Mouse (Mus musculus): ENCODE results near the gene Polg2. TPM values are rescaled to one million over a fixed set of nuclear protein-coding genes. Genes with fewer than 3 reads are reported as not detected.
"Not testable (repeated sequence)": the region's sequence is repeated elsewhere in the genome, so short reads cannot be mapped to it uniquely, and the experiment has no call there.

Gene Polg2
- total RNA-seq, 4 experiments from 2014 or later = 2.3 to 3.5 (median 3.0) TPM

DNA sequence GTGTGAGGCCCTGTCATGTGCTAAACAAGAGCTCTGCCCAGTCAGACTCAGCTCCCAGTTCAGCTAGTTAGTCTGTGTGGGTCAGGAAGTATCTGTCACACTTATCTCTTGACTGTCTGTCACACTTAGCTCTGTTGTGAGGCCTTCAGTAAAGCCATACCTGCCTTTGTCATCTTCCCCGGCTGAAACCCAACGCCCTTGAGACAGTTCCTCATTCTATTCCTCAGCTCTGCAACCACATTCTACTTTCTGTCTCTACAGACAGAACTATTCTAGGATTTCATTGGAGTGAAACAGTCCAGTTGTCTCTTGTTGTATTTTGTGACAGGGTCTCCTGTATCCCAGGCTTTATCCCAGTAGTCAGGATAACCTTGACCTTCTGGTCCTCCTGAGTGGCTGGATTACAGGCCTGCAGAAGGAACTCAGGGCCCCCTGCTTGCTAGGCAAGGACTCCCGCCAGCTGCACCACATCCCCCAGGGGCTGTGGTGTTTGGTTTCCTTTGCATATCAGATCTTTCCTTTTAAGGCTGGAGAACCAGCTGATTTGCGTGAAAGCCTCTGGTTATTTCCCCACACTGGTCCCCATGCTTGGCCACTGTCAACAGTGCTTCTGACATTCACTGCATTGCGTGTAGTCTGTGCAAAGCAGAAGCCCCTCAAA is 17.1 kb downstream of the Polg2 start:
- DNase-seq (ENCODE audit: low spot score in 2 of 2) = no peak

GRCm38 (mm10) chr11:106760511-106760910 is 18.8 kb downstream of the Polg2 start:
- DNase-seq (ENCODE audit: low spot score in 2 of 2) = no peak

GRCm38 (mm10) chr11:106759028-106759427 is 20.3 kb downstream of the Polg2 start:
- no peak for DNase-seq (ENCODE audit: low spot score in 2 of 2)

DNA sequence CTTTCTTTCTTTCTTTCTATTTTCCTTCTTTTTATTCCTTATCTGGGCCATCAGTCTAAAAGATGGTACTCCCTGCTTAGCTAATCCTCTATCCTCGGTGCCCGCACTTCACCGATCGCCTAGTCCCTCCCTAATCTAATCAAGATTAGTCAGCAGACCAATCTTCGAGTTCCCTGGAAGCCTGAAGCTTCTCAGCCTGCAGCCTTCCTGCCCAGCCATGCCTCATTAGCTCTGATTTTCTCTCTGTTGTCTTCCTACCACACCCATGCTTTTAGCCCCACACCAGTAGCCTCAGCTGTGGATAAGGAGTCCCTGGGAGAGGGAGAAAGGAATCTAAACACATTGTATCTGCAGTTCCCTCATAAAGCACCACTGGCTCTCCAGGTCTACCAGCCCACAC is 23.8 kb downstream of the Polg2 start:
- DNase-seq (ENCODE audit: low spot score in 2 of 2) = no peak

DNA sequence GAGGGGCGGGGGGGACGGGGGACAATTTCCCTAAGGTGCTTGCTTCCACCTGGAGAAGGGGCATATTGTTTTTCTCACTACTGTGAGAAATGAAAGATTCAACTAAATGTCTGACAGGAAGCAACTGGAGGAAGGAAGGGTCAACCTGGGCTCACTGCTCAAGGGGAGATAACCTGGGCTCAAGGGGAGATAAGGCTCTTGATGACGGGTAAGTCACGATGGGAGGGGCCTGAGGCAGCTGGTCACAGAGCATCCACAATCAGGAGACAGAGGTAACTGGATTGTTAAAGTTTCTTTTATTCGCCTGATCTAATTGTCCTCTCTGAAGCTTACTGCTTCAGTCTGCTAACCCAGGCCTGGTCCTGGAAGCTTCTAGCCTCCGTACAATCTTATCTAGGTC is 26.0 kb downstream of the Polg2 start:
- no peak for DNase-seq (ENCODE audit: low spot score in 2 of 2)

- no peak for DNase-seq (ENCODE audit: low spot score in 2 of 2)
These were observed 27.2 kb downstream of the Polg2 start for GRCm38 (mm10) chr11:106752103-106752502.

- no peak for DNase-seq (ENCODE audit: low spot score in 2 of 2)
These were observed 28.0 kb downstream of the Polg2 start, which contains the start of gene Milr1 for GRCm38 (mm10) chr11:106751039-106752018. Gene Milr1, plus strand, starts transcription at chr11:106751226.

- DNase-seq (ENCODE audit: low spot score in 2 of 2) = no peak
These were observed 29.1 kb downstream of the Polg2 start, which contains the start of gene Pecam1 for GRCm38 (mm10) chr11:106750121-106750751. Gene Pecam1, minus strand, starts transcription at chr11:106750628.

DNA sequence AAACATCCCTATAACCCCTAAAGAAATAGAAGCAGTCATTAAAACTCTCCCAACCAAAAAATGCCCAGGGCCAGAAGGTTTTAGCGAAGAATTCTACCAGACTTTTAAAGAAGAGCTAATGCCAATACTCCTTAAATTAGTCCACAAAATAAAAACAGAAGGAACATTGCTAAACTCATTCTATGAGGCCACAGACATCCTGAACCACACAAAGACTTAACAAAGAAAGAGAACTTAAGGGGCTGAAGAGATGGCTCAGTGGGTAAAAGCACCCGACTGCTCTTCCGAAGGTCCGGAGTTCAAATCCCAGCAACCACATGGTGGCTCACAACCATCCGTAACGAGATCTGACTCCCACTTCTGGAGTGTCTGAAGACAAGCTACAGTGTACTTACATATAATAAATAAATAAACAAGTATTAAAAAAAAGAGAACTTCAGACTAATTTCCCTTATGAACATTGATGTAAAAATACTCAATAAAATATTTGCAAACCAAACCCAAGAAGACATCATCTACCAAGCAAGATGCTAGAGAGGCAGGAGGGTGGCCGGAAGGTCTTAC is 29.7 kb downstream of the Polg2 start:
- not testable (repeated sequence) for DNase-seq (ENCODE audit: low spot score in 2 of 2)

DNA sequence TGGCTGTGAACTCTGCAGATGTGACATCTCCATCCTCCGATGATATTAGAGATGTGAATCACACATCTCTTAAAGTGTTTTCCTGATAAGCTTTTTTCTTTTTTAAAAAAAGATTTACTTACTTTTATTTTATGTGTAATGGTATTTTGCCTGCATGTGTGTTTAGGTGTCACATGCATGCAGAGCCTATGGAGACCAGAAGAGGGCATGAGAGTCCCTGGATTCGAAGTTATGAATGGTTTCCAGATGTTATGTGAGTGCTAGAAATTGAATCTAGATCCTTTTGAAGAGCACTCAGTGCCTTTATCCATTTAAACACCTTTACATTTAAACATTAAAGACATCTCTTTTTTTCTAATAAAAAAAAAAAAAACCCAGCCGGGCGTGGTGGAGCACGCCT is 34.4 kb downstream of the Polg2 start:
- no peak for DNase-seq (ENCODE audit: low spot score in 2 of 2)

DNA sequence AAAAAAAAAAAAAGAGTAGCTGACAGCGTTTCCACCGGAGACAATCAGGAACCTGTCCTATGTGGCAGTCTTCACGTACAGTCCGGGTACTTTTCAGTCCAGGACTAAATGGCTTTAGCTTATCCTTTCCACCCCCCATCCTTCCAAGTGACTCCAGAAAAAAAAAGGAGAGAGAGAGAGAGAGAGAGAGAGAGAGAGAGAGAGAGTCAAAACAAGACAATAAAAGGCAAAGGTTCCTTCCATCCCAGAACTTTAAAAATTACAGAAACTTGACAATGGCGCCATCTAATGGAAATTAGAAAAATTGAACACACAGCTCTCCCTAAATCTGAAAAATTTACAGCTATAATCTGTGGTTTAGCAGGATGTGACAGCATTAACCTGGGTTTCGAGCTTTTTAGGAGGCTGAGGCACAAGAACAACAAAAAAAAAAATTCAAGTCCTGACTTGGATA is 36.9 kb downstream of the Polg2 start:
- no peak for DNase-seq (ENCODE audit: low spot score in 2 of 2)

GRCm38 (mm10) chr11:106741826-106742225 is 37.5 kb downstream of the Polg2 start:
- DNase-seq (ENCODE audit: low spot score in 2 of 2) = no peak

- DNase-seq (ENCODE audit: low spot score in 2 of 2) = no peak
These were observed 38.1 kb downstream of the Polg2 start for GRCm38 (mm10) chr11:106741232-106741631.

DNA sequence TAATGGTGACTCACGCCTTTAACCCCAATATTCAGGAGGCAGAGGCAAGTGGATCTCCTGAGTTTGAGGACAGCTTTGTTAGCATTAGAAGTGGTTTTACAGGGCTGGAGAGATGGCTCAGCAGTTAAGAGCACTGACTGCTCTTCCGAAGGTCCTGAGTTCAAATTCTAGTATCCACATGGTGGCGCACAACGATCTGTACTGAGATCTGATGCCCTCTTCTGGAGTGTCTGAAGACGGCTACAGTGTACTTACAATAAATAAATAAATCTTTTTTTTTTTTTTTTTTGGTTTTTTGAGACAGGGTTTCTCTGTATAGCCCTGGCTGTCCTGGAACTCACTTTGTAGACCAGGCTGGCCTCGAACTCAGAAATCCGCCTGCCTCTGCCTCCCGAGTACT is 38.6 kb downstream of the Polg2 start:
- not testable (repeated sequence) for DNase-seq (ENCODE audit: low spot score in 2 of 2)

DNA sequence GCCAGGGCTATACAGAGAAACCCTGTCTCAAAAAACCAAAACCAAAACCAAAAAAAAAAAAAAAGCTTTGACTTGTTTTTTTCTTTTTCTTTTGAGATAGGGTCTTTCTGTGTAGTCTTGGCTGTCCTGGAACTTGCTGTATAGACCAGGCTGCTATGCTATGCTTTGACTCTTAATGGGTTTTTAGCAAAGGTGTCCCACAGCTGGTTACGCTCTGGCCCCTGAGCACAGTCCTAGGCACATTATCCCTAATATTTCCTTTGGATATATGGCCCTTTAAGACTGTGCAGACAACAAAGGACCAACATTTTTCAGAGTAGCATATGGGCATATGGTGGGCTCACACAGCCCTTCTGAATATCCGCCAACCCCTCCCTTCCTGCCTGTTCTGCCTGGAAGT is 40.2 kb downstream of the Polg2 start:
- no peak for DNase-seq (ENCODE audit: low spot score in 2 of 2)

- DNase-seq (ENCODE audit: low spot score in 2 of 2) = no peak
These were observed 42.1 kb downstream of the Polg2 start for GRCm38 (mm10) chr11:106737178-106737621.

- DNase-seq (ENCODE audit: low spot score in 2 of 2) = no peak
These were observed 42.7 kb downstream of the Polg2 start for GRCm38 (mm10) chr11:106736614-106737013.

DNA sequence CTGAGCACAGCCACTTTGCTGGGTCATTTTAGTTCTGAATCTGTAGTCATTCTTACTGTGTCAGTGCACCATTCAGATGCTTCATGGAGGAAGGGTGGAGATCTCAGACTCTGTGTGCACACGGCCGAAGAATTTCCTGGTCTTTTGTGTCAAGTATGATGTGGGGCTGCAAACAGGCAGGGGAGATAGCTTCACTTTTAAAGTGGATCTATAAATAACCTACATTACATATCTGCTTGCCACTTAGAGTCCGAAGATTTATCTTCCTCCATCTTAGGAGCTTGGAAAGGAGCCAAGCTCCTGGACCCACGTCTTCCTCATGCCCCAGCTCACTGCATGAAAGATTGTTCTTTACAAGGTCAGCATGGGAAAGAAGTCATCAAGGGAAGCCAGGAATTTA is 48.6 kb downstream of the Polg2 start:
- no peak for DNase-seq (ENCODE audit: low spot score in 2 of 2)

DNA sequence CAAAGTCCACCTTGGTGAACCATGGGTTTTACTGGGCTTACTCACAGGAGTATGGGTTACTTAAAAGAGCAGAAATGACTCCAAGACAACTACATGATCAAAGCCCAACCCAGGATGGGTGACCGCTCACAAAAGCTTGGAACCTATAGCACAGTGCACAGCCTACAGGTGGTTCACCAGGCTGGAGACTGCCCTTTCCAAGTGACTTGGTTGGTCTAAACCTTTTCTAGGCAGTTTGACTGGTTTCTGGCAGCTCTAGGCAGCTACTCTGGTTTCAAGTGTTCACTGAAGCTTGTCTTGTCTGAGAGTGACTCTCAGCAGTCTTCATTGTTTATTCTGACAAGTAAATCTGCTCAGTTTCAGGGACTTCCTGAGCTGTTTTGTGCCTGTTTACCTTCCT is 49.7 kb downstream of the Polg2 start:
- DNase-seq (ENCODE audit: low spot score in 2 of 2) = no peak

DNA sequence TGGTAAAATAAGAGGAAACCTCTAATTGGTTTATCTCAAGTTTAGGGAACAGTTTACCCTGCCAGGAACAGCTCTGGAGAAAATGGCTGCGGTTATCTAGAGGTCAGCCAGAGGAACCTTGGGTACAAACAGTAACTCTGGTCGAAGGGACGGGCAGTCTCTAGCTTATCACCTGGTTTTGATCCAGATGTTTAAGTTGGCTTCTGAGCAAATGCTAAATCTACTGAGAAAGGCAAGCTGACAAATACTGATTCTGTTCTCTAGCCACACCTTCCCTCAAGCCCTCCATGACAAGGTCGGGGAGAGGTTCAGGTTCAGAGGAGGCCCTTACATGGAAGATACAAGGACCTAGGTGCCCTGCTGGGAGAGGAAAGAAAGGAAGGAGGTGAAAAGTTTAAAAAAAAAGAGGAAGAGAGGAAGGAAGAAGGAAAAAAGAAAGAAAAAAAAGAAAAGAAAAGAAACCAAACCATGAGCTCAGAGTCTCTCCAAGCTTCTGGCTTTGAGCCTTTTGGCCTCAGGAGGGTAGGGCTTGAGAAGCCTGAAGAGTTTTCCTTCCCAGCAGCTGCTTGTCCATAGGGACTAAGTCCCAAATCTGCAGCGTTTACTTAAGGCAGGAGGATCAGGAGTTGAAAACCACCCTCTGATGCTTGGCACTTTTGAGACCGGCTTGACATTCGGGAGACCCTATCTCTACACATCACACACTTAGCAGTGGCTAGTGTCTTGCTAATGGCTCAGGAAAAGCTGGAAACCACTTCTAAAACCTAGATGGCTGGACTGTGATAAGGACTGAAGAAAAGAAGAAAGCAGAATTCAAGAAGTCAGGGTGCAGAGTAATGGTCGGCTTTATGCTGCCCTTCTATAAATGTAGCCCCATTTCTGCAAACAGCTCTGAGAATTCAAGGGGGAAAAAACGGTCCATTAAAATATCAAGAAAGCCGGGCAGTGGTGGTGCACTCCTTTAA is 50.7 kb downstream of the Polg2 start:
- DNase-seq (ENCODE audit: low spot score in 2 of 2) = no peak

Data from gastrocnemius, adult 8-10 months (tissue).